Mouse (Mus musculus) stomach, postnatal 0 days (tissue): ENCODE results near the gene Fastkd5.

Experiments
- CTCF ChIP-seq: IDR thresholded peaks from 2 replicates; pipeline ENCODE4 v1.5.1; 2016; ENCODE audit warnings: antibody characterized with exemption, low read depth, mild to moderate bottlenecking, moderate library complexity
- EP300 ChIP-seq: optimal IDR thresholded peaks from 2 replicates; pipeline ENCODE3; 2016; ENCODE audit warnings: antibody characterized with exemption

DNA sequence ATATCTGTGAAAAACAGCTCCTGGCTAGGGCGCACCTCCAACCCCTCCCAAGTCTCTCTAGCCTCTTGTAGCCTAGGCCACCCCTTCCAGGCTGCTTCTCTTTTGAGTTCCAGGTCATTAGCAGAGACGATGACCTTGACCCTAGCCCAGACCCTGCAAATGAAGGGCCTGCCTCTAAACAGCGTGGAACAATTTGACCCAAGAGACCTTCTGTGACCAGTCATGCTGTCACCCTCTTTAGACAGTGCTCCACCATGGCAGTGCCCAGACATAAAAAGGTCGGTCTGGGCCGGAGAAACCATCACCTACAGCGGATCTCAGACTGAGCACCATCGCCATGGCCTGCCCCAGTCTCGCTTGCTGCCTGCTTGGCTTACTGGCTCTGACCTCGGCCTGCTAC is 54.0 kb downstream of the Fastkd5 start, which contains the start of gene Oxt:
- TF ChIP-seq EP300, result no peak
- no peak for TF ChIP-seq CTCF
